Comparison of ENCODE assay signal across 9 mouse cellular contexts in the genomic region with DNA sequence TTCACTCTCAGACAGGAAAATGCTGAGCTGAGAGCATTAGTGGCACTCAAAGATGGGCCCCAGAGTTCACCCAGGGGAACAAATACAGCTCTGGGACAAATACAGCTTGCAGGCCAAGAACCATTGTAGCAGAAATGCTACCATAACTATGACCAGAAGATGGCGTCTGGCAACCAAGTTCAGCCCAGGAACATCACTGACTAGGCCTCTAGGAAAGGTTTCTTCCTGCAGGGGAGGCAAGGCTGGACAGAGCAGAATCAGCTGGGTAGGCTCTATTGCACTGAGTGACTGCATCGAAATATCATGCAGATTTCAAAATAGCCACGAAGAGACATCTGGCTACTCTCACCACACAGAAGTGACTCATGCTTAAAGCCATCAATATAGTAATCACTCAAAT. TPM values are rescaled to one million over a fixed set of nuclear protein-coding genes. Genes with fewer than 3 reads are reported as not detected.
DNase-seq lines count a peak whose midpoint lies in the region; ATAC-seq lines count a peak whose summit lies in the region.
"Had no signal": no experiment of that assay in that cellular context is flagged by ENCODE, and none has a peak within 500 bp of the region (broad histone marks: within the 10 kb centered on the region; RNA-seq: fewer than 3 reads in every experiment).

No protein-coding gene starts in this region.

- peak; percentile 51 for DNase-seq in heart, adult 8-10 months (ENCODE audit: low spot score)
- DNase-seq in heart, postnatal 25 days (ENCODE audit: low spot score): no peak
- peak; percentile 42 for DNase-seq in c-Kit-positive CD71-negative TER-119-negative erythroid progenitor cells, embryonic 14.5 days (ENCODE audit: low read depth)
- peak; percentile 81 for DNase-seq in hindbrain, embryonic 14.5 days (ENCODE audit: low spot score)
- DNase-seq in layer of hippocampus, postnatal 36 days: peak; percentile 61 to 69
- peak; percentile 95 for DNase-seq in midbrain, embryonic 11.5 days (ENCODE audit: low spot score, missing footprints)
- DNase-seq in splenic B cell, adult 2 months (ENCODE audit: low read depth, low spot score): peak; percentile 76

- no peak overlapping the region for H3K27ac ChIP-seq in forebrain, embryonic 12.5 days
- H3K27ac ChIP-seq in hindbrain, embryonic 14.5 days: no peak overlapping the region
- no peak overlapping the region for H3K27ac ChIP-seq in midbrain, embryonic 11.5 days (ENCODE audit: low read depth, low read length)

- H3K9ac ChIP-seq in forebrain, embryonic 12.5 days: no peak overlapping the region
- no peak overlapping the region for H3K9ac ChIP-seq in hindbrain, embryonic 14.5 days
- H3K9ac ChIP-seq in midbrain, embryonic 11.5 days (ENCODE audit: low read length): no peak overlapping the region

- 0 out of 2 replicates have a peak, but pooled peaks cover 3% of the 10 kb centered on the region for H3K27me3 ChIP-seq in forebrain, embryonic 12.5 days
- no peaks in the 10 kb centered on the region for H3K27me3 ChIP-seq in hindbrain, embryonic 14.5 days (ENCODE audit: control insufficient read depth, insufficient read depth, low read length)
- no peaks in the 10 kb centered on the region for H3K27me3 ChIP-seq in midbrain, embryonic 11.5 days (ENCODE audit: control insufficient read depth, insufficient read depth, low read length)
- no peaks in the 10 kb centered on the region for H3K27me3 ChIP-seq in splenic B cell, adult 2 months (ENCODE audit: control insufficient read depth, insufficient read depth, low read length, poor library complexity, severe bottlenecking)

- WGBS in forebrain, embryonic 12.5 days: 18% methylated on average over 3 of the region's 3 CpGs
- 17% methylated on average over 3 of the region's 3 CpGs for WGBS in hindbrain, embryonic 14.5 days
- 6% methylated on average over 3 of the region's 3 CpGs for WGBS in midbrain, embryonic 11.5 days

- intact Hi-C loops in heart, postnatal 25 days (cut with DNase I): loop anchor here (10.0 kb wide), 1 partner anchor 232 kb away; no protein-coding TSS in a partner anchor

- H3K36me3 ChIP-seq in forebrain, embryonic 12.5 days (replicated peaks): no peaks in the 10 kb centered on the region
- no peaks in the 10 kb centered on the region for H3K36me3 ChIP-seq in hindbrain, embryonic 14.5 days (replicated peaks; ENCODE audit: control insufficient read depth, insufficient read depth)
- H3K36me3 ChIP-seq in midbrain, embryonic 11.5 days (ENCODE audit: control insufficient read depth, insufficient read depth, low read length): no peaks in the 10 kb centered on the region
- no peaks in the 10 kb centered on the region for H3K36me3 ChIP-seq in splenic B cell, adult 2 months (ENCODE audit: control insufficient read depth, insufficient read depth, low read length, poor library complexity, severe bottlenecking)

- peak; percentile 76 for ATAC-seq in forebrain, embryonic 12.5 days (ENCODE audit: low FRiP score)
- ATAC-seq in hindbrain, embryonic 14.5 days (ENCODE audit: low FRiP score): peak; percentile 61
- ATAC-seq in midbrain, embryonic 11.5 days (ENCODE audit: low FRiP score): peak; percentile 63

- H3K4me2 ChIP-seq in forebrain, embryonic 12.5 days: no peak overlapping the region
- no peak overlapping the region for H3K4me2 ChIP-seq in hindbrain, embryonic 14.5 days (replicated peaks)
- H3K4me2 ChIP-seq in midbrain, embryonic 11.5 days: no peak overlapping the region

- no peaks in the 10 kb centered on the region for H3K9me3 ChIP-seq in forebrain, embryonic 12.5 days
- no peaks in the 10 kb centered on the region for H3K9me3 ChIP-seq in hindbrain, embryonic 14.5 days (ENCODE audit: control insufficient read depth, low read length)
- no peaks in the 10 kb centered on the region for H3K9me3 ChIP-seq in midbrain, embryonic 11.5 days (ENCODE audit: control insufficient read depth, low read length)

- H3K4me1 ChIP-seq in forebrain, embryonic 12.5 days: peaks cover 2% of the 10 kb centered on the region; the same call in 1 of the 2 replicates
- H3K4me1 ChIP-seq in hindbrain, embryonic 14.5 days (replicated peaks; ENCODE audit: control insufficient read depth, insufficient read depth, low read length): no peaks in the 10 kb centered on the region
- no peaks in the 10 kb centered on the region for H3K4me1 ChIP-seq in midbrain, embryonic 11.5 days (ENCODE audit: control insufficient read depth, insufficient read depth, low read length)

- no peak overlapping the region for H3K4me3 ChIP-seq in forebrain, embryonic 12.5 days (replicated peaks)
- H3K4me3 ChIP-seq in hindbrain, embryonic 14.5 days (replicated peaks; ENCODE audit: low read length): no peak overlapping the region
- H3K4me3 ChIP-seq in midbrain, embryonic 11.5 days (ENCODE audit: low read depth, low read length): no peak overlapping the region

RNA-seq across cellular contexts. Expression of gene Pcsk9, which starts 8.2 kb away (rescaled TPM):
- total RNA-seq in heart, adult 8-10 months (2022): not detected
- not detected for total RNA-seq in heart, postnatal 25 days (2021)
- 3.5 and 4.9 TPM in 2 replicates for polyA plus RNA-seq in forebrain, embryonic 12.5 days (2016; fragmentation: Nextera tagmentation; extraction: Ambion mirVana)
- 1.7 and 3.4 TPM in 2 replicates for polyA plus RNA-seq in hindbrain, embryonic 14.5 days (2014; fragmentation: Nextera tagmentation; extraction: Ambion mirVana)
- not detected for total RNA-seq in layer of hippocampus, postnatal 36 days (2021)
- polyA plus RNA-seq in midbrain, embryonic 11.5 days (2014; fragmentation: Nextera tagmentation; extraction: Ambion mirVana): 1.1 and 1.4 TPM in 2 replicates

RNA-seq across cellular contexts. Expression of gene Bsnd, which starts 19.7 kb away (rescaled TPM):
- not detected for total RNA-seq in heart, adult 8-10 months (2022)
- not detected for total RNA-seq in heart, postnatal 25 days (2021)
- polyA plus RNA-seq in forebrain, embryonic 12.5 days (2016; fragmentation: Nextera tagmentation; extraction: Ambion mirVana): not detected in 2 replicates
- polyA plus RNA-seq in hindbrain, embryonic 14.5 days (2014; fragmentation: Nextera tagmentation; extraction: Ambion mirVana): not detected in 2 replicates
- not detected for total RNA-seq in layer of hippocampus, postnatal 36 days (2021)
- polyA plus RNA-seq in midbrain, embryonic 11.5 days (2014; fragmentation: Nextera tagmentation; extraction: Ambion mirVana): not detected in 2 replicates
- total RNA-seq: neutrophil, adult 5-6 weeks had no signal
